Mouse (Mus musculus) testis, postnatal 10 days (tissue): Measurements from ENCODE around the gene Ccdc116.

Source experiments
- DNase-seq: peaks from one replicate; pipeline ENCODE4 v3.0.0; 2021; ENCODE audit warnings: low spot score

Gene Ccdc116

DNA sequence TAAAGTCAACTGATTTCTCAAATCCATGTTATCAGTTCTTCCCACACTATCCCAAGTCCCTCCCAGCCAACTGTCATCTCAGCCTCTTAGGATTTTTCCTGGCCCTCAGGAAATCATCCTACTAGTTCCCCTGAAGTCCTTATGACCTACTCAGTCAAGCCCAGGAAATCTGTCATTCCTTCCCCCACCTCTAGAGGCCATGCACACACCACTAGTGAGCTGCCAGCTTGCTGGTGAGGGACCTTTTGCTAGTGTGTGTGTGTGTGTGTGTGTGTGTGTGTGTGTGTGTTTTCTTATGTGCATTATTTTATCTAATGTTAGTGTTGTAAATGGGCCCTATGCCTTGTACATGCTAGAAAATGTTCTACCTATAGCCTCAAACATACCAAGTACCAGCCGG is 19.7 kb downstream of the Ccdc116 start:
- peak; percentile 48 for DNase-seq

DNA sequence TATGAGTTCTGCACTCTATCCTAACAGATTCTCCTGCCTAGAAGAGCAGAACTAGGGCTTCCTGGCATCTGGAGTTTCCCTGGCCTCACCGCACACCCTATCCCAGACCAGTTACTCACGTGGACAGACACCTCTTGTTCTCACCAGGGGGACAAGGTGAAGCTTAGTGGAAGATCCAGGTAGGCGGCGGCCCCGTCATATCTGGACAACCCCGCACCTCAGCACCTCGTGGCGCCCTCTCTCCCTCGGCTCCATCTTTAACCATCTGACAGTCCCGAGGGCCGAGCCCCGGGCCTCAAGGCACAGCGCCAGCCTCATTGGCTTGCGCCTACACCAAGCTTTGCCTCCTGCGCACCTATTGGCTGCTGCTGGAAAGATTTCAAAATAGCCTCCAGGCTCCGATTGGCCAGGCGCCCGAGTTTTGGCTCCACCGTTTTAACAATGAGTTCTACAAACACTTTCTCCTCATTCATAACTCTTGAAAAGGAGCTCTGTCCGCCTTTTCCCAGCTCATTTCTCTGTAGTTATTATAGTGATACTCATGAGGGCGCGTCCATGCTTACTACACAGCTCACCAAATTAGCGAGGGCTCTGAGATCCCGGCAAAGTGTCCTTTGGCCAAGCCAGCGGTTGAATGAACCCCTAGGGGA is 22.0 kb downstream of the Ccdc116 start, which contains the start of gene 2610318N02Rik:
Gene 2610318N02Rik (minus strand): TSS at position 297 of the 650 bp plus-strand sequence.
- DNase-seq, result peak; percentile 78

DNA sequence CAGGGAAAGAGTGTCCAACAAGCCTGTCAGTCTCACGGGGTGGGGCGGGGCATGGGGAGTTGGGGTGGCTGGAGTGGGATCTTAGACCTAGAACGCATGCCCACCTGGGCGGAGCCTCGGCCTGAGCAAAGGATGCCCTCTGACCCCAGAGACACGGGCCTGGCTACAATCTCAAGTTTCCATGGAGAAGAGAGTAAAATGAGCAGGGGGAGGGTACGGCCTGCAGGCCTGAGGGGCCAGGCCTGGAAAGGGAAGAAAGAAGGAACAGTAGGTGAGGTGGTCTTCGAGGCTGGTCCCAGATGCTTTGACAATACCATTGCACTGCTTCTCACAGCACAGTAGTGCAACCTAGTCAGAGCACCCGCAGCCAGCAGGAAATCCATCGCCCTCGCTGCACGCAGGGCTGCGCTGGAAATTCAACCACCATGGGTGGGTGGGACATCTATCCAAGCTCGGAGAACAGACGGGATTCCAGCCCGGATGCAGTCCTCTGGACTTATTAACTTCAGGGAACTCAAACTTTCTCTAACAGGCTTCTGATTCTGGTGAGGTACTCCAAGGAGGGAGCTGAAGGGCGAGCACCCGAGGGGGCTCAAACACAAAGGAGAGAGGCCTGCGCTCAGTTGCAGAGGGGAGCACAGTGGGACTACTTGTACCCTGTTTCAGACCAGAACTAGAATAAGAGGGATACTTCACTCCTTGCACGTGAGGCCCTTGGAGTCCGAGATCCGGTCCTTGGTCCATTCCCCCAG is 22.7 kb downstream of the Ccdc116 start:
- DNase-seq, result no peak

DNA sequence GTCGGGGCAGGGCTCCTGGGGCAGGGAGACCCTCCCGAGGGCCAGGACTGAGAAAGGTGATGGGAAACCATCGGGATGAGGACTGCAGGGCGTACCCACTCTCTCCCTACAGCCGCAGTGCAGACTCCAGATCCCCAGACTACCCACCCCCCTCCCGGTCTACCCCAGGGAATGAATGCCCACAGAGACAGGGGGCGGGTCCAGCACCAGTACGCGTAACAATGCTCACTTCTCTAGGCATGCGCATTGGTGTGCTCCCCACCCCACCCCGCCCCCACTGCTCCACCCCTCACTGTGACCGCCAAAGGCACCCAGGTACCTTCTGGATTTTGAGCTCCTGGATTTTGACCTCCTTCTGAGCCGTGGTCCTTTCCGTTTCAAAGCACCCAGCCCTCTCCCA is 25.5 kb downstream of the Ccdc116 start:
- no peak for DNase-seq

DNA sequence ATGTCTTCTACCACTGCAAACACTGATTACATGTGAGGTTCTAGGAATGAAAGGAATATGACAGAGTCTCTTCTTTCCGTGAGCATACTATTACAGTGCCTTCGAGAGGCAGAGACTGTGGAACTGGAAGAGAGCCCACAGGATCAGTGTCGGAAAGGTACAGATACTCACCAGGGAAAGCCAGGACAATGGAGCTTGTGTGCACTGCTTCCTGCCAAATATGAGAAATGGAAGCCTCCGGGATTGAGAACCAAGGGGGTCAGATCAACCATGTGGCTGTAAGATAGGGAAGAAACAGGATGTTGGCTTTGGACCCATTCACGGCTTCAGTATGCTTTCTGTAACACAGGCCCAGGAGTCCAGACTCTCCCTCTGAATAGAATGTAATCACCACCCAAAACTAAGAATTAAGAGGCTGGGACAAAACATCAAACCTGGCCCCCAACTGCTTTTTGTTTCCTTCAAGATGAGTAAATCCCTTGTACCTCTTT is 29.7 kb downstream of the Ccdc116 start:
- no peak for DNase-seq

DNA sequence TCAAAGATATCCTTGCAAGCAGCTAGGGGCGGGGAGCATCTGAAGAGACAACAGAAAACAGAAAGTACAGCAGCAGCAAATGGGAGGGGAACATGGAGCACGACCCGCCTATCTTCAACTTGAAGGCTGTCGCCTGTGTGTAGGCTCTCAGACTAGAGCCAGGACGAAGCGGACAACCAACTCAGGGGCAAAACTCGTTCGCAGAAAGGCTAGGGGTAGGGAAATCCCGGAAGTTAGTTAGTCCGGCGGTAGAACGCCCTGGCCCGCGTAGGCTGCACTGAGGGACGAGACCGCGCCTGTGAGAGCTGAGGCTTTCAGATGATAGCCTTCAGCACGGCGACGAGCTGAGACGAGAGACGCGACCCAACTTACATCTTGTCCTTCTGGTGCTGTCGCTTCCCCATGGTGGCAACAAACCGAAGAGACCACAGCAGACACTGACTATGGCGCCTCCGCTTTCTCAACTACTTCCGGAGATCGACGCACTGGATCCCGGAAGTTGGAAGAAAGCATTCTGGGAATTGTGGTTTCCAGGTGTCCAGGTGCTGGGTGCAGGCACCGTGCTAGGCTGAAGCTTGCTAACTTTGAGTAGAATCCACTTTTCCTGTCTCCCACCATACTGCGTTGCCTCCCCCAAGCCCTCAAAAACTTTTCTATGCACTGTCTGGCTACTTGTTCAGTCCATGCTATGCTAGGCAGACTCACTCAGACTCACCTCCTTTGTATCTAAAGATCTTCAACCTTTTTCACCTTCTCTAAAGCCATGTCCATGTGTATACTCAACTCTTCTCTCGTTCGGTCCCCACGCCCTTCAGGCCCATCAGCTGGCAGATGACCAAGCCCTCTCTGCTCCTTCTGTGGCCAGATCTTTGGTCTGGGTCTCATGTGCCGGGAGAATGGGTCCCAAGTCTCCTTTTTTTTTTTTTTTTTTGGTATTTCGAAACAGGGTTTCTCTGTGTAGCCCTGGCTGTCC is 36.0 kb downstream of the Ccdc116 start, which contains the start of gene Ppil2:
Gene Ppil2 (minus strand): TSS at position 487 of the 973 bp plus-strand sequence.
- DNase-seq, result peak; percentile 69

DNA sequence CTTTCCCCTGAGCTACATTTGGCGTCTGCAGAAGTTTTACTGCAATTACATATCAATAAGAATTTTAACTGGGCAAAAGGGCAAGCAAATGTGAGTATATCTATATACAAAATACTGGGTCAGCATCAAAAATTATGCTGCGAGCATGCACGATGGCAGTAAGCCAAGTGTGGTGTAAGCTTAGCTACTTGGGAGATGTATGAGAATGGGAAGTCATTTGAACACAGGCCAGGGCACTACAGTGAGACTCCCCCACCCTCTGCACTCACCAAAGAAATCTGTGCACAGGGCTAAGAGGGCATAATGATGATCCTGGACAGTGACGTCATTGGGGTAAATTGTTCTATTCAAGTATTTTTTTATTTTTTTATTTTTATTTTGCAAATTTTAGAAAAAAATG is 42.4 kb downstream of the Ccdc116 start:
- DNase-seq, result no peak

DNA sequence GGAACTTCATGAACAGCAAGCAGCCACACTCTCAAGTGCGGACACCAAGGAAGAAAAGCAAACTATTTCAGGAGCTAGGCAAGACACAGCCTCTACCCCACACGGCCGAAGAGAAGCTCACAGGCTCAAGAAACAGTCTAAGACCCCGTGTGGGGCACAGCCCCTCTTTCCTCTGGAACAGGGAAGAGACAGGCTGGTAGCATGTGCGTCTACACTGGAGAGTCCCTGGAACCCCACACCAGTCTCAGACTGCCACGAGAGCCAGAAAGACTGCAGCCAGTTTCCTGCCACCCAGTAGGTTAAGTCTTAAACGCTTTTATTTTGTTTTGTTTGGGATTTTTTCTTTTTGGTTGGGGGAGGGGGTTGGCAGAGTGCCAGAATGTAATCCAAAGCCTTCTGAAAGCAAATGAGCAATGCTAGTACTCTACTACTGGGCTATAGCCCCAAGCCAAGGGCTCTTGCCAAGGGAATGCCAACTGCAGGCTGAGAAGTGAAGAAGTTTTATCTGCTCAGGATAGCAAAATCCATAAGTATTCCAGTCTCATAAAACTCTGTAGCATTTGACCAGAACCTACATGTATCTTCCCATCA is 44.3 kb downstream of the Ccdc116 start:
- no peak for DNase-seq

DNA sequence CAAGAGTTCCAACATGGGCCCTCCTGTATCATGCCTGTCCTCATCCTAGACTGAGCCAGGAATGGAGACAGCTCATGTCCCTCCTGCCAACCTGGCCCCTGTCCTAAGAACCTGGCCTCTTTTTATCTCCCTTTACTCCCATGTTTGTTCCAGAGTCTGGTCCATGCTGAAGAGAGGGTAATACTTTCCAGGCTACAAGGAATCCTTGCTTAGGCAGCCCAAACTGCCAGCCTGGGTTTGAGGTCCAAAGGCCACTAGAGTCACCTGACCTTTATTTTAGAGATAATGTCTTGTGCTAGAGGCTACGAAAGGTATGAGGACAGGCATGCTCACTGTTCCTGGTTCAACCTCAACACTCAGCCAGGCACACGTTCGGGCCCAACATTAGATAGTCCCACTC is 50.1 kb downstream of the Ccdc116 start:
- no peak for DNase-seq
